In the genomic region with DNA sequence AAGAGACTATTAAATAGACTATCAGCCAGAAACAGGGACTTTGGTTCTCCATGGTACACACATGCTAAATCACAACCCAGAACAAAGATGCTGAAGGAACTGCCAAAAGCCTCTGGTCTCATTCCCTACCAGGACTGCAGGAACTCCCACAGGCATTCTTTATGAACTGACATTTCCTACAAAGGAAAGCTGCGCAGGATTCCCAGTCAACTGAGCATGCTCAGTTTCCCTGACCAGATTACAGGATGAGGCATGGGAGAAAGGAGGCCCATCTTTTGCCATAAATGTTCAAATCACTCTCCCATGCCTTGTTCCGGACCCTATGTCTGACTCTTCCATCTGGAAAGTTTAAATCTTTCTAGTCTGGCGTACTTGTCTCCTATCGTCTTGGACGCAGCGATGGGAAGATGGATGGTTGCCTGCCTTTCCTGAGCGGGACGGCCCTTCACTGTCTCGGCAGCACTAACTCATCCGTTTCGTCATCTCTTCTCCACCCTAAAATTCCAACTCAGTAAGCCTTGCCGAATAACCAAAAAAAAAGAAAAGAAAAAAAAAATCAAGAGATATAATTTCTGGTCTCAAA, we compare ENCODE assay signal across 12 mouse cellular contexts.
DNase-seq lines count a peak whose midpoint lies in the region; ATAC-seq and TF ChIP-seq lines count a peak whose summit lies in the region.
"Had no signal": no experiment of that assay in that cellular context is flagged by ENCODE, and none has a peak within 500 bp of the region (broad histone marks: within the 10 kb centered on the region; RNA-seq: fewer than 3 reads in every experiment).

No protein-coding gene starts in this region.

- 39% methylated on average over 12 of the region's 12 CpGs for WGBS in kidney, postnatal 0 days
- 62% methylated on average over 12 of the region's 12 CpGs for WGBS in intestine, embryonic 15.5 days
- WGBS in forebrain, embryonic 15.5 days: 90% methylated on average over 12 of the region's 12 CpGs

- no peak for ATAC-seq in kidney, postnatal 0 days (replicated peaks; ENCODE audit: low FRiP score, low read depth)
- ATAC-seq in intestine, embryonic 15.5 days: peak; percentile 34; the same call in 1 of the 2 replicates
- ATAC-seq in forebrain, embryonic 15.5 days (replicated peaks): no peak
- ATAC-seq: hindbrain, postnatal 0 days; midbrain, embryonic 15.5 days had no signal

- no peak overlapping the region for H3K27ac ChIP-seq in kidney, postnatal 0 days
- 0 out of 2 replicates have a peak overlapping the region, but pooled peaks have one; percentile 55 for H3K27ac ChIP-seq in brown adipose tissue, adult 24 weeks (replicated peaks; ENCODE audit: low read depth, low read length)
- peak overlapping the region; percentile 90 for H3K27ac ChIP-seq in embryonic fibroblast, embryonic 13.5 days (ENCODE audit: insufficient read depth, low read length)
- H3K27ac ChIP-seq in intestine, embryonic 15.5 days: 0 out of 2 replicates have a peak overlapping the region, but pooled peaks have one; percentile 9
- no peak overlapping the region for H3K27ac ChIP-seq in forebrain, embryonic 15.5 days (replicated peaks)
- H3K27ac ChIP-seq: hindbrain, postnatal 0 days; midbrain, embryonic 15.5 days had no signal

- 0 out of 2 replicates have a peak overlapping the region, but pooled peaks have one; percentile 2 for H3K4me3 ChIP-seq in kidney, postnatal 0 days (replicated peaks; ENCODE audit: low read depth, low read length)
- no peak overlapping the region for H3K4me3 ChIP-seq in brown adipose tissue, adult 24 weeks (ENCODE audit: insufficient read depth, low read depth, low read length)
- no peak overlapping the region for H3K4me3 ChIP-seq in embryonic fibroblast, embryonic 13.5 days (ENCODE audit: insufficient read depth, low read length)
- no peak overlapping the region for H3K4me3 ChIP-seq in intestine, embryonic 15.5 days (replicated peaks)
- H3K4me3 ChIP-seq in forebrain, embryonic 15.5 days: no peak overlapping the region
- H3K4me3 ChIP-seq: midbrain, embryonic 15.5 days had no signal

- H3K36me3 ChIP-seq in kidney, postnatal 0 days (ENCODE audit: insufficient read depth, low read length): no peaks in the 10 kb centered on the region
- H3K36me3 ChIP-seq in intestine, embryonic 15.5 days: no peaks in the 10 kb centered on the region
- H3K36me3 ChIP-seq in forebrain, embryonic 15.5 days: no peaks in the 10 kb centered on the region
- H3K36me3 ChIP-seq: midbrain, embryonic 15.5 days had no signal

- no peaks in the 10 kb centered on the region for H3K9me3 ChIP-seq in kidney, postnatal 0 days (replicated peaks; ENCODE audit: low read length)
- no peaks in the 10 kb centered on the region for H3K9me3 ChIP-seq in intestine, embryonic 15.5 days
- H3K9me3 ChIP-seq in forebrain, embryonic 15.5 days: no peaks in the 10 kb centered on the region
- H3K9me3 ChIP-seq: midbrain, embryonic 15.5 days had no signal

- TF ChIP-seq CTCF in kidney, postnatal 0 days (IDR thresholded peaks at IDR 0.05; ENCODE audit: low read depth): no peak
- no peak for TF ChIP-seq CTCF in embryonic fibroblast, embryonic 13.5 days (IDR thresholded peaks at IDR 0.05; ENCODE audit: borderline replicate concordance, insufficient read depth, low read length)

- H3K4me2 ChIP-seq in kidney, postnatal 0 days (ENCODE audit: low read length): peak overlapping the region; percentile 39
- H3K4me2 ChIP-seq in intestine, embryonic 15.5 days (replicated peaks): 0 out of 2 replicates have a peak overlapping the region, but pooled peaks have one; percentile 18
- H3K4me2 ChIP-seq in forebrain, embryonic 15.5 days (replicated peaks): no peak overlapping the region
- H3K4me2 ChIP-seq: midbrain, embryonic 15.5 days had no signal

- no peaks in the 10 kb centered on the region for H3K27me3 ChIP-seq in kidney, postnatal 0 days (ENCODE audit: insufficient read depth, low read length)
- H3K27me3 ChIP-seq in intestine, embryonic 15.5 days (replicated peaks): no peaks in the 10 kb centered on the region
- H3K27me3 ChIP-seq in forebrain, embryonic 15.5 days: no peaks in the 10 kb centered on the region
- H3K27me3 ChIP-seq: midbrain, embryonic 15.5 days had no signal

- DNase-seq in kidney, postnatal 0 days (ENCODE audit: low spot score): peak; percentile 64
- DNase-seq in kidney, postnatal 25 days: no peak
- DNase-seq in cerebellum, adult 8-10 months: no peak
- DNase-seq: adrenal gland, postnatal 14 days; left cerebral cortex, postnatal 4 days; lung, postnatal 14 days had no signal

- 0 out of 2 replicates have a peak overlapping the region, but pooled peaks have one; percentile 4 for H3K9ac ChIP-seq in kidney, postnatal 0 days (ENCODE audit: low read depth, low read length)
- no peak overlapping the region for H3K9ac ChIP-seq in intestine, embryonic 15.5 days
- no peak overlapping the region for H3K9ac ChIP-seq in forebrain, embryonic 15.5 days (replicated peaks)
- H3K9ac ChIP-seq: midbrain, embryonic 15.5 days had no signal

- TF ChIP-seq POLR2A in embryonic fibroblast, embryonic 13.5 days (IDR thresholded peaks at IDR 0.05; ENCODE audit: low read depth, low read length): no peak

- H3K4me1 ChIP-seq in kidney, postnatal 0 days (replicated peaks; ENCODE audit: insufficient read depth, low read length): peaks cover 14% of the 10 kb centered on the region
- H3K4me1 ChIP-seq in brown adipose tissue, adult 24 weeks (ENCODE audit: control insufficient read depth, insufficient read depth, insufficient read length, low read length): peaks cover 5% of the 10 kb centered on the region
- H3K4me1 ChIP-seq in embryonic fibroblast, embryonic 13.5 days (ENCODE audit: control insufficient read depth, insufficient read depth, low read length): peaks cover 38% of the 10 kb centered on the region
- H3K4me1 ChIP-seq in intestine, embryonic 15.5 days (replicated peaks): peaks cover 7% of the 10 kb centered on the region
- H3K4me1 ChIP-seq in forebrain, embryonic 15.5 days: peaks cover 20% of the 10 kb centered on the region

Comparison
In these comparisons a context has a peak if more than half of its experiments do, and no peak if none do; other contexts are left out.
1. H3K27ac ChIP-seq: peak in brown adipose tissue, adult 24 weeks (single experiment), embryonic fibroblast, embryonic 13.5 days (single experiment) and intestine, embryonic 15.5 days (single experiment); none in kidney, postnatal 0 days (single experiment) and forebrain, embryonic 15.5 days (single experiment).